ENCODE assay signal across 24 mouse cellular contexts in the genomic region with DNA sequence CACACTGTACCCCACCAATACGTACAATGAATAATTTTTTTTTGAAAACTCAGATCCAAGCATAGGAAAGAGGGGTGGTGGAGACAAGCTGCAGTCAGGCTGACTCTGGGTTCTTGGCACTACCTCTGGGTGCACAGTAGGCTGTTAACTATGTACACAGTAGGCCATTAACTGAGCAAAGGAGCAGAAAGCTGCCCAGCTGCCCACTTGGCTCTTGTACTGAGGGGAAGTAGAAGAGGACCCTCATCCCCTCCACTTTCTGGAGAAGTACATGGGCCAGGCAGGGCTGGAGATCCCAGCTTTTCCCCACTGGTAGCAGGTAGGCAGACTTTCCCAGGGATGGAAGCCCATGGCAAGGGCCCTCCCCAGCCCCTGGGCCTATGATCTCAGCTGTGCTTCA. TPM values are rescaled to one million over a fixed set of nuclear protein-coding genes. Genes with fewer than 3 reads are reported as not detected.
A peak's percentile ranks its signal among the peaks of the same experiment; 100 is the strongest.
DNase-seq lines count a peak whose midpoint lies in the region; ATAC-seq and TF ChIP-seq lines count a peak whose summit lies in the region.
"Had no signal": no experiment of that assay in that cellular context is flagged by ENCODE, and none has a peak within 500 bp of the region (broad histone marks: within the 10 kb centered on the region; RNA-seq: fewer than 3 reads in every experiment).

No protein-coding gene starts in this region.

- TF ChIP-seq CTCF in layer of hippocampus, adult 2 months (conservative IDR thresholded peaks at IDR 0.05) = no peak

- H3K36me3 ChIP-seq in midbrain, embryonic 10.5 days = peaks cover 77% of the 10 kb centered on the region
- H3K36me3 ChIP-seq in midbrain, embryonic 11.5 days (ENCODE audit: control insufficient read depth, insufficient read depth, low read length) = peaks cover 23% of the 10 kb centered on the region
- H3K36me3 ChIP-seq: embryonic facial prominence, embryonic 12.5 days; G1E had no signal

- no peak overlapping the region for H3K4me2 ChIP-seq in midbrain, embryonic 11.5 days
- H3K4me2 ChIP-seq: embryonic facial prominence, embryonic 12.5 days; forebrain, embryonic 13.5 days; forebrain, embryonic 15.5 days had no signal

- peak overlapping the region; percentile 95 for H3K27ac ChIP-seq in layer of hippocampus, adult 2 months
- peak overlapping the region; percentile 28; the same call in 1 of the 2 replicates for H3K27ac ChIP-seq in midbrain, embryonic 10.5 days (replicated peaks)
- no peak overlapping the region for H3K27ac ChIP-seq in midbrain, embryonic 11.5 days (ENCODE audit: low read depth, low read length)
- H3K27ac ChIP-seq: embryonic facial prominence, embryonic 10.5 days; embryonic facial prominence, embryonic 12.5 days; forebrain, embryonic 13.5 days; forebrain, embryonic 15.5 days had no signal

- peak; percentile 52 to 75 for DNase-seq in cerebellum, postnatal 10 days
- no peak for DNase-seq in cerebellum, adult 9-10 months
- no peak for DNase-seq in layer of hippocampus, adult 2 months (ENCODE audit: low spot score in 2 of 2)
- DNase-seq in layer of hippocampus, postnatal 25 days (ENCODE audit: extremely low spot score in 1 of 2, low spot score in 1 of 2) = no peak
- no peak for DNase-seq in midbrain, embryonic 10.5 days (ENCODE audit: low spot score)
- DNase-seq in midbrain, embryonic 11.5 days (ENCODE audit: low spot score, missing footprints) = no peak
- DNase-seq: adrenal gland, adult 8-10 months; adrenal gland, postnatal 14 days; adrenal gland, postnatal 36 days; B cell, adult 2 months; cerebellum, adult 11-12 months; cerebellum, adult 2 months; cerebellum, adult 9-11 months; cerebellum, postnatal 25 days; forebrain, postnatal 0 days had no signal

- no peaks in the 10 kb centered on the region for H3K27me3 ChIP-seq in midbrain, embryonic 10.5 days (ENCODE audit: low read depth, poor library complexity, severe bottlenecking)
- H3K27me3 ChIP-seq in midbrain, embryonic 11.5 days (ENCODE audit: control insufficient read depth, insufficient read depth, low read length) = no peaks in the 10 kb centered on the region
- H3K27me3 ChIP-seq: embryonic facial prominence, embryonic 12.5 days; forebrain, embryonic 13.5 days; forebrain, embryonic 15.5 days; Patski had no signal

- H3K9ac ChIP-seq in midbrain, embryonic 11.5 days (ENCODE audit: low read length) = no peak overlapping the region
- H3K9ac ChIP-seq: embryonic facial prominence, embryonic 12.5 days; forebrain, embryonic 13.5 days; forebrain, embryonic 15.5 days; forebrain, postnatal 0 days had no signal

- no peaks in the 10 kb centered on the region for H3K9me3 ChIP-seq in midbrain, embryonic 10.5 days (replicated peaks)
- H3K9me3 ChIP-seq in midbrain, embryonic 11.5 days (ENCODE audit: control insufficient read depth, low read length) = no peaks in the 10 kb centered on the region
- H3K9me3 ChIP-seq: embryonic facial prominence, embryonic 10.5 days; embryonic facial prominence, embryonic 12.5 days; forebrain, embryonic 13.5 days; forebrain, embryonic 15.5 days had no signal

- no peak for ATAC-seq in midbrain, embryonic 11.5 days (ENCODE audit: low FRiP score)
- ATAC-seq: activated CD4-positive, CD25-positive, alpha-beta regulatory T cell, adult 4 months; CD4-positive, CD25-positive, alpha-beta regulatory T cell, adult 4 months; forebrain, embryonic 13.5 days; forebrain, embryonic 15.5 days; forebrain, postnatal 0 days; Patski had no signal

- WGBS in midbrain, embryonic 10.5 days = 82% methylated on average over 1 of the region's 1 CpGs
- 96% methylated on average over 1 of the region's 1 CpGs for WGBS in midbrain, embryonic 11.5 days

- peaks cover 54% of the 10 kb centered on the region for H3K4me1 ChIP-seq in midbrain, embryonic 10.5 days
- peaks cover 34% of the 10 kb centered on the region for H3K4me1 ChIP-seq in midbrain, embryonic 11.5 days (ENCODE audit: control insufficient read depth, insufficient read depth, low read length)
- H3K4me1 ChIP-seq: embryonic facial prominence, embryonic 12.5 days had no signal

- H3K4me3 ChIP-seq in layer of hippocampus, adult 2 months = no peak overlapping the region
- H3K4me3 ChIP-seq in midbrain, embryonic 10.5 days = no peak overlapping the region
- H3K4me3 ChIP-seq in midbrain, embryonic 11.5 days (ENCODE audit: low read depth, low read length) = no peak overlapping the region
- H3K4me3 ChIP-seq: embryonic facial prominence, embryonic 10.5 days; embryonic facial prominence, embryonic 12.5 days; forebrain, embryonic 13.5 days; forebrain, embryonic 15.5 days had no signal

RNA-seq across cellular contexts. Expression of a gene that starts 16.7 kb away (rescaled TPM):
- 100 to 1,000 TPM; 111 to 114 TPM for total RNA-seq in layer of hippocampus, adult 2 months (2021)
- total RNA-seq in layer of hippocampus, postnatal 25 days (2021) = 100 to 1,000 TPM; 117 to 124 TPM
- polyA plus RNA-seq in midbrain, embryonic 10.5 days (2016; fragmentation: Nextera tagmentation; extraction: Ambion mirVana) = 61.5 and 86.9 TPM in 2 replicates
- polyA plus RNA-seq in midbrain, embryonic 11.5 days (2014; fragmentation: Nextera tagmentation; extraction: Ambion mirVana) = 44.1 and 54.4 TPM in 2 replicates
- total RNA-seq: CH12.LX had no signal
- polyA plus RNA-seq: activated CD4-positive, CD25-positive, alpha-beta regulatory T cell, adult 4 months; CD4-positive, CD25-positive, alpha-beta regulatory T cell, adult 4 months; G1E had no signal

Comparison
In these comparisons a context has a peak if more than half of its experiments do, and no peak if none do; other contexts are left out.
1. DNase-seq: peak in cerebellum, postnatal 10 days (2 of 2); none in cerebellum, adult 9-10 months (single experiment), layer of hippocampus, adult 2 months (0 of 2), layer of hippocampus, postnatal 25 days (0 of 2), midbrain, embryonic 10.5 days (single experiment) and midbrain, embryonic 11.5 days (single experiment).